Mouse (Mus musculus) stomach, embryonic 15.5 days (tissue): Measurements from ENCODE around the gene Gm10799. TPM values are rescaled to one million over a fixed set of nuclear protein-coding genes. Genes with fewer than 3 reads are reported as not detected.
A peak's percentile ranks its signal among the peaks of the same experiment; 100 is the strongest.
"Not testable (repeated sequence)": the region's sequence is repeated elsewhere in the genome, so short reads cannot be mapped to it uniquely, and the experiment has no call there.

Experiments used
- ATAC-seq: fragments of 200-750 bp; cut with Nextera tagmentation; 2 replicates; pipeline ENCODE4 v1.8.0; 2017; ENCODE audit warnings: low read depth, moderate number of reproducible peaks, moderate TSS enrichment; ENCODE audit not compliant: insufficient read depth, low FRiP score
- H3K27ac ChIP-seq: fragments of 300-500 bp; sonication (generic); 2 replicates; pipeline ENCODE4 v1.5.1; 2015; ENCODE audit warnings: mild to moderate bottlenecking, inconsistent platforms
- H3K27me3 ChIP-seq: fragments of 300-500 bp; sonication (generic); replicated peaks from 2 replicates; pipeline ENCODE4 v1.6.1; 2015; ENCODE audit warnings: inconsistent platforms
- H3K36me3 ChIP-seq: fragments of 300-500 bp; sonication (generic); 2 replicates; pipeline ENCODE4 v1.6.1; 2015; ENCODE audit warnings: inconsistent platforms
- H3K4me1 ChIP-seq: fragments of 300-500 bp; sonication (generic); 2 replicates; pipeline ENCODE4 v1.6.1; 2015; ENCODE audit warnings: inconsistent platforms
- H3K4me2 ChIP-seq: fragments of 300-500 bp; sonication (generic); 2 replicates; pipeline ENCODE4 v1.6.1; 2015; ENCODE audit warnings: mild to moderate bottlenecking, inconsistent platforms
- H3K4me3 ChIP-seq: fragments of 300-500 bp; sonication (generic); replicated peaks from 2 replicates; pipeline ENCODE4 v1.5.1; 2015; ENCODE audit warnings: inconsistent platforms
- H3K9ac ChIP-seq: fragments of 300-500 bp; sonication (generic); 2 replicates; pipeline ENCODE4 v1.6.1; 2015; ENCODE audit warnings: inconsistent platforms
- H3K9me3 ChIP-seq: fragments of 300-500 bp; sonication (generic); 2 replicates; pipeline ENCODE4 v1.6.1; 2016; ENCODE audit warnings: inconsistent platforms
- WGBS: fragments of 180-500 bp; shearing (Covaris S2); methylation state at CpG from one replicate; pipeline ENCODE4 v1.1.7; 2015; 5-methylcytosine and 5-hydroxymethylcytosine counted together
- polyA plus RNA-seq: library from polyadenylated mRNA; unstranded; fragments of >200 nt; fragmentation: Nextera tagmentation; extraction: Ambion mirVana; gene quantifications from 2 replicates; pipeline ENCODE4 v1.2.1, GENCODE M21; 2015

Gene Gm10799
- polyA plus RNA-seq, 1 experiment from 2014 or later, result not detected

DNA sequence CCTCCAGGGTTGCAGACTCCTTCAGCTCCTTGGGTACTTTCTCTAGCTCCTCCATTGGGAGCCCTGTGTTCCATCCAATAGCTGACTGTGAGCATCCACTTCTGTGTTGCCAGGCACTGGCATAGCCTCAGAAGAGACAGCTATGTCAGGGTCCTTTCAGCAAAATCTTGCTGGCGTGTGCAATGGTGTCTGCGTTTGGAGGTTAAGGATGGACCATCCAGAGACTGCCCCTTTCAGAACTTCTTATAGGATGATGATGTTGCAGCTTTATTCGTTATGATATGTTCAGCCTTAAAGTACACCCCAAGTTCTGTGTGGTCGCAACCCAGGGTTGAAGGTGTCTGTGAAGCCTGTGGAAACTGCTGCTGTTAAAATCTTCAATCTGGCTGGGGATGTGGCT, 29.0 kb upstream of the Gm10799 start:
- not testable (repeated sequence) for H3K36me3 ChIP-seq, H3K4me1 ChIP-seq, H3K27ac ChIP-seq, H3K9me3 ChIP-seq, ATAC-seq, H3K27me3 ChIP-seq, H3K4me3 ChIP-seq, H3K4me2 ChIP-seq, H3K9ac ChIP-seq
- WGBS, result 95% methylated on average over 4 of the region's 4 CpGs

DNA sequence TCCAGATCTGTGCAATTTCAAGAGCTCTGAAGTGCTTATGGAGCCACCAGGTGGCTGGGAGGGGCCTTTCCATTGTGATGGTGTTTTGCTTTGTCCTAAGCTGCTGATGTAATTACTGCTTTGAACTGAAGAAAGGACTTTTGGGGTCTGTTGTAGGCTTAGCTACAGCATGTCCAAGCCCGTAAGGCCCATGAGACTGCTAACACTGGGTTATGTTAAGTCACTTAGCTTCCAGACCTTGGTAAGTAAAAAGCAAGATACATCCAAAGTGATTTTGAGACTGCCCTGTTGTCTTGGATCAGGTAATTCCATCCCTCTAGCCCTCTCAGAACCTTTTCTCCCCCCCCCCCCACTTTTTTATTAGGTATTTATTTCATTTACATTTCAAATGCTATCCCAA, 28.4 kb upstream of the Gm10799 start:
- not testable (repeated sequence) for H3K27me3 ChIP-seq, ATAC-seq, H3K9me3 ChIP-seq, H3K36me3 ChIP-seq, H3K9ac ChIP-seq, H3K4me3 ChIP-seq, H3K4me2 ChIP-seq, H3K4me1 ChIP-seq, H3K27ac ChIP-seq
- 78% methylated on average over 1 of the region's 1 CpGs for WGBS

DNA sequence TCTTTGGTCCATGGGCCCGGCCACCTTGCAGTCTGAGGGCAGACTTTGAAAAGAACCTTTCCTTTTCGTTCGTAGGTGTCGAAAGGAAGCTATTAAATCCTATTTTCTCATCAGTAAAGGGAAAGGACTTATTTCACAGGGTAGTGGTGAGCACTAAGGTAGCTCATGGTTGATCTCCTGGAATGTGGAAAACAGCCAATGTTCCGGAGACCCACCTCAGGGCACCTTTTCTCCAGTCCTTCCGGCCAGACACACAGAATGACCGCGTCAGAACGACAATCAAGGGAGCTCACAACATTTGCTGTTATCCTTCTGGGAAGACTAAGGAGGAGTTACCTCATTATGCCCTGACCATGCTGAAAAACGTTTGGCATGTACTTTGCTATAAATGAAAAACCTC, 27.9 kb upstream of the Gm10799 start:
- peak overlapping the region; percentile 40; the same call in 1 of the 2 replicates for H3K9ac ChIP-seq
- peak overlapping the region; percentile 53 for H3K4me3 ChIP-seq
- no peaks in the 10 kb centered on the region for H3K9me3 ChIP-seq
- no peaks in the 10 kb centered on the region for H3K36me3 ChIP-seq
- H3K4me2 ChIP-seq, result peak overlapping the region; percentile 74
- H3K27me3 ChIP-seq, result no peaks in the 10 kb centered on the region
- H3K4me1 ChIP-seq, result peaks cover 8% of the 10 kb centered on the region; the same call in 1 of the 2 replicates
- ATAC-seq, result no peak
- H3K27ac ChIP-seq, result peak overlapping the region; percentile 78
- WGBS, result 39% methylated on average over 10 of the region's 10 CpGs

DNA sequence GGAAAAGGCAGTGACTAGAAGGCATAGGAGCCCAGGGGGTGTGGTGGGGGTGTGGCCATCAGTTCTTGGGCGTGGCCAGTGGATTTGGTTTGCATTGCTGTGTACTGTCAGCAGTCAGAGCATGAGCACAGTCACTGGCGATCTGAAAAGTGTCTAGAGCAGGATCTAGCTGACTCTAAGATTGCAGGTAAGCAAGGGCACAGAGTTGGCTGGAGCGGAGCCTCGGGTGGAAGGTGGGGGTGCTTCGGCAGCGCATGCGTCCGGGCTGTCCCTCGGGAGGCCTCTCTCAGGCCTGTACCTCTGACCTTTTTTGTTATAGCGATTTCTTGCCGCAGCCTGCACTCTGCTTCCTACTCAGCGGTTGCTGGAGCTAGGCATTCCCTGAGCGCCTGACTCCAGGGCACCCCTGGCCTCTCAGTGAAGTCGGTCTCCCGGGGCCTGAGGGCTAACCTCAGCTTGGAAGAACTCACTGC, 27.4 kb upstream of the Gm10799 start, which contains the start of gene Cd59a:
Gene Cd59a, plus strand, starts transcription at position 61 of the 473 bp plus-strand sequence.
- peak; percentile 91 for ATAC-seq
- H3K4me3 ChIP-seq, result peak within 1 kb of the TSS; percentile 53
- peak within 1 kb of the TSS; percentile 78 for H3K27ac ChIP-seq
- H3K4me1 ChIP-seq, result peaks cover 8% of the 10 kb centered on the region; the same call in 1 of the 2 replicates
- peak within 1 kb of the TSS; percentile 40; the same call in 1 of the 2 replicates for H3K9ac ChIP-seq
- no peaks in the 10 kb centered on the region for H3K27me3 ChIP-seq
- H3K9me3 ChIP-seq, result no peaks in the 10 kb centered on the region
- peak within 1 kb of the TSS; percentile 74 for H3K4me2 ChIP-seq
- no peaks in the 10 kb centered on the region for H3K36me3 ChIP-seq
- 5% methylated on average over 15 of the region's 15 CpGs for WGBS

DNA sequence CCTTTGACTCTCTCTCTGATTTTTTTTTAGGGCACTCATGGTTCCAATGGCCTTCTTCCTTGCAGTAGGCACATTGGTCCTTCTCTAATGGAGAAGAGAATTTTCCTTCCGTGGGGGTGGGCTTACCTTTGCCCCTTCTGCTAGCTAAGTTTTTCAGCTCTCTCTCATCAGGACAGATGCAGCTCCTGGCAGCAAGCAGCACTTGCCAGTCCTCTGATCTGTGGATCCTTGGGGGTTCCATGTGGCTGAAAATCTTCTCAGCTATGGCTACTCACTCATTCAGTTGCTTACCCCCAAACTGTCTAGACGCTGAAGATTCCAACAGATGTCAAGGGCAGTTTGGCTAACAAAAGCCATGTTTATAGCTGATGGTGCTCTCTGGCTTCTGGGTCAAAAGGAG, 25.0 kb upstream of the Gm10799 start:
- Histone ChIP-seq H3K9ac (no peak overlapping the region), H3K4me2 (no peak overlapping the region), H3K4me1 (peaks cover 8% of the 10 kb centered on the region; the same call in 1 of the 2 replicates), H3K27me3 (no peaks in the 10 kb centered on the region), H3K4me3 (no peak overlapping the region), H3K9me3 (no peaks in the 10 kb centered on the region), H3K27ac (no peak overlapping the region), H3K36me3 (no peaks in the 10 kb centered on the region)
- 77% methylated on average over 2 of the region's 2 CpGs for WGBS
- no peak for ATAC-seq

DNA sequence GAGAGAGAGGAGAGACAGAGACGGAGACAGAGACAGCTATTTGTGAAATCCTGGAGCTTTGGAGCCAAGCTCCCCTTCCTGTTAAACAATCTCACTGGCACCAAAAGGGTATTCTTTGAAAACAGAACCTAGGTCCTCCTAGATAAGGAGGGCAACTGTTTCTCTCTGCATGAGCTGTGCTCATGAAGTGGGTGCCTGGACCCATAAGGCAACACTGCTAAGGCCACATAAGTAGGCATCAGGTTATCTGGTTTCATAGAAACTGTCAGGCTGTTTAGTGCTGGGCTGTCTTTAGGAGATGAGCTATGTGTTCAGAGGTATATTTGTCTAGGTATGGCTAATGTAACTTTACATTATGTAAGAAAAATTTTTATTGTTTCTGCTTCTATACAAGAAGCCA, 19.2 kb upstream of the Gm10799 start:
- H3K36me3 ChIP-seq, H3K9me3 ChIP-seq, H3K27me3 ChIP-seq, H3K4me1 ChIP-seq, H3K9ac ChIP-seq, ATAC-seq, H3K27ac ChIP-seq, H3K4me3 ChIP-seq, H3K4me2 ChIP-seq: not testable (repeated sequence)
- 69% methylated on average over 1 of the region's 1 CpGs for WGBS

DNA sequence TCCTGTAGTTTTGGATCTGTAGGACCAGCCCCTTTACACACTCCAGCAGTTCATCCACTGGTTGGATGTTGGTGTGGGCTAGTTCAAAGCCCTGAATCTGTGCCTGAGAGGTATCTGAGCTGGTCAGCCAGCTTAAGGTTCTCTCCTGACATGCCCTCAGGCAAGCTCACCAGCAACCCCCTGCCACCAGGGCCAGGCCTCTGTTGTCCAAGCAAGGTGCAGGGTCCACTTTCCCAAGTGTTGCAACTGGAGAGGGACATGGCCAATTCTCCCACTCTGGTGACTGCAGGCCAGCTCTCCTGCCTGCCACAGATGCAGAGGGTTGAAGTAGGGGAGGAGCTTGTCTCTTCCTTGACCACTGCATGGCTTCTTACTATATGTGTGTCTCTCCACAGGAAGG, 15.7 kb upstream of the Gm10799 start:
- not testable (repeated sequence) for H3K9me3 ChIP-seq, ATAC-seq, H3K27me3 ChIP-seq, H3K4me1 ChIP-seq, H3K4me2 ChIP-seq, H3K9ac ChIP-seq, H3K27ac ChIP-seq, H3K4me3 ChIP-seq, H3K36me3 ChIP-seq

DNA sequence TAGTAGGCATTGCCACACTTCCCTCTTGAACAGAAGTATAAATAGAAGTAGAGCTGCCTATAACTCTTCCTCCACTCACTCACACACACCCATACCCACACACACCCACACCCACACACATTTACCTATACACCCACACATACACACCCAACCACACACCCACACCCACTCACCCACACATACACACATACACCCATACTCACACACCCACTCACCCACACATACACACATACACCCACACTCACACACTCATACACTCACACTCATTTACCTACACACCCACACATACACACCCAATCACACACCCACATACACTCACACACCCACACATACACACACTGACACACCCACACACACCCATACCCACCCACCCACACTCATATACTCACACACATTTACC, 14.1 kb upstream of the Gm10799 start:
- Histone ChIP-seq H3K4me3 (no peak overlapping the region), H3K9me3 (no peaks in the 10 kb centered on the region), H3K4me2 (no peak overlapping the region), H3K36me3 (no peaks in the 10 kb centered on the region), H3K4me1 (no peaks in the 10 kb centered on the region), H3K9ac (no peak overlapping the region), H3K27me3 (no peaks in the 10 kb centered on the region), H3K27ac (no peak overlapping the region)
- ATAC-seq, result no peak

DNA sequence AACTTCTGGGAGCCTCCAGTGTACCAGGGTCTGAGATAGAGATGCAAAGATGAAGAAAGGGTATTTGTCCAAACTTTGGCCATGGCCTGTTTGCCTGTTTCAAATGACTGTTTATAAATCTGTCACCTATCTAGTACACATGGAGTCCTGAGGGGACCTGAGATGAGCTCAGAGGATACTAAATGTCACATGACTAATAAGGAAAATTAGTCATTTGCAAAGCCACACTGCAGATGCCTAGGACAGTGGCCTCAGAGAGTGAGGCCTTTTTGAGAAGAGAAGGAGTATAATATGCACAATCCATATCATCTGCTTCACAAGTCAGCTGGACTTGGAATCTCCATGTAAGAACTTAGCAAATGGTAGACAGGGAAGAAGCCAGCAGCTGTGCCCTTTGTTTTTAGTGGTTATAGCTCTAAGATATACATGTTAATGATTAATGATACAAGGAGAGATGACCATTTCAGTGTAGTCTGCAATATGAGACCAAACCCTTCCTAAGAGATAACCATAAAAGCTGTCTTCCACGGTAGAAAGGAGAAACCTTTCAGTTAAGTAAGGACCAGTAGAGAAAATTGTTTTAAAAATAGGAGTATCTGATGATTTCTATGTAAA, 13.2 kb upstream of the Gm10799 start:
- not testable (repeated sequence) for H3K4me1 ChIP-seq, H3K9me3 ChIP-seq, H3K9ac ChIP-seq, H3K27me3 ChIP-seq, H3K27ac ChIP-seq, H3K4me2 ChIP-seq, ATAC-seq, H3K36me3 ChIP-seq, H3K4me3 ChIP-seq
- no CpG with 5 or more reads among the region's 1 CpGs for WGBS

DNA sequence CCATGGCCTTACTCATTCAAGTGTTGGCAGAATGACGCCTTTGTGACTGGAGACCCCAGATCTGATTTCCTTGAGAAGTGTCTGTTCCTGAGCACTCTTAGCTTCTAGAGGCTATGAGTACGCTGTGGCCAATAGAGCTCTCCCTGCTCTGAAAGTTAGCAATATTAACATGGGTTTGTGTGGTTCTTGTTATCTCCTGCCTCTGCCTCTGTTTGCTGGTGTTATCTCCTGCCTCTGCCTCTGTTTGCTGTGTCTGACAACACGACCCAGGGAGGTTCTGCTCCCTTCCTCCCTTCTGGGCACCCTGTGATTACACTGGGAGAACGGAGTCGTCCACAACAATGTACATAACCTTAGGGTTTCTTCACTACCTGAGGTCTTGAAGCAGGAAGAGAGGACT, 9.9 kb upstream of the Gm10799 start:
- not testable (repeated sequence) for H3K27ac ChIP-seq, H3K9ac ChIP-seq, H3K4me3 ChIP-seq, H3K4me2 ChIP-seq, H3K4me1 ChIP-seq, H3K9me3 ChIP-seq, H3K27me3 ChIP-seq, H3K36me3 ChIP-seq
- ATAC-seq, result peak; percentile 93
- 60% methylated on average over 5 of the region's 5 CpGs for WGBS

DNA sequence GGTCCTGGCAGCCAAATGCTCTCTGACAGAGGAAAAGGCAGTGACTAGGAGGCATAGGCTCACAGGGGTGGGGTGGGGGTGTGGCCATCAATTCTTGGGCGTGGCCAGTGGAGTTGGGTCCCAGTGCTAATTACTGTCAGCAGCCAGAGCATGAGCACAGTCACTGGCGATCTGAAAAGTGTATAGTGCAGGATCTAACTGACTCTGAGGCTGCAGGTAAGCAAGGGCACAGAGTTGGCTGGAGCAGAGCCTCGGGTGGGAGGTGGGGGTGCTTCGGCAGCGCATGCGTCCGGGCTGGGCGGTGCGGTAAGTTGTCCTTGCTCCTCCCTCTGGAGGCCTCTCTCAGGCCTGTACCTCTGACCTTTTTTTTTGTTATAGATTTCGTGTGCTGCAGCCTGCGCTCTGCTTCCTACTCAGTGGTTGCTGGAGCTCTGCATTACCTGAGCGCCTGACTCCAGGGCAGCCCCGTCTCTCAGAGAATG, 1.4 kb upstream of the Gm10799 start, which contains the start of gene Cd59b:
Gene Cd59b, plus strand, starts transcription at position 146 of the 482 bp plus-strand sequence.
- Histone ChIP-seq H3K9me3 (no peaks in the 10 kb centered on the region), H3K27me3 (no peaks in the 10 kb centered on the region), H3K4me1 (no peaks in the 10 kb centered on the region), H3K9ac (no peak within 1 kb of the TSS), H3K4me3 (peak within 1 kb of the TSS; percentile 45), H3K4me2 (peak within 1 kb of the TSS; percentile 60), H3K27ac (peak within 1 kb of the TSS; percentile 51; the same call in 1 of the 2 replicates), H3K36me3 (no peaks in the 10 kb centered on the region)
- WGBS, result 1% methylated on average over 13 of the region's 13 CpGs
- ATAC-seq, result peak; percentile 84

DNA sequence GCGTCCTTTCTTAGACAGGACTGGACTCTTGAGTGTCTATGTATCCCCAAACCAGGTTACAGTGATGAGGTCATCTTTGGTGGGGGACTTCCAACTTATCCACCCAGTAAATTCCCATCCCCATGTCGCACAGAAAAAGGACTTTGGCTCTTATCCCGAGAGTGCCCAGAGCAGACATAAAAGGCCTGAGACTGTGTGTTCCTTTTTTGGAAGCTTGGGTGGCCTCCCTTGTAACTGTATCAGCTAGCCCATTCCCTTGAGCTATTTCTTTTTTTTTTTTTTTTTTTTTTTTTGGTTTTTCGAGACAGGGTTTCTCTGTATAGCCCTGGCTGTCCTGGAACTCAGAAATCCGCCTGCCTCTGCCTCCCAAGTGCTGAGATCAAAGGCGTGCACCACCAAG, 2.8 kb downstream of the Gm10799 start, which contains the start of gene Gm10912:
Gene Gm10912, plus strand, starts transcription at position 301 of the 400 bp plus-strand sequence.
- not testable (repeated sequence) for ATAC-seq, H3K4me1 ChIP-seq, H3K27ac ChIP-seq, H3K36me3 ChIP-seq, H3K9ac ChIP-seq, H3K4me3 ChIP-seq, H3K4me2 ChIP-seq, H3K27me3 ChIP-seq, H3K9me3 ChIP-seq
- 75% methylated on average over 6 of the region's 6 CpGs for WGBS
